Mouse (Mus musculus) G1E (cell line): Measurements from ENCODE around the gene Eps8. TPM values are rescaled to one million over a fixed set of nuclear protein-coding genes. Genes with fewer than 3 reads are reported as not detected.

ENCODE experiments used
- ATAC-seq: 2 replicates; pipeline ENCODE4 v1.8.0; 2016; ENCODE audit warnings: mild to moderate bottlenecking; ENCODE audit not compliant: insufficient number of reproducible peaks, poor library complexity, low FRiP score, severe bottlenecking; ENCODE audit errors: extremely low read depth
- DNase-seq: peaks from one replicate; pipeline ENCODE4 v3.0.0; 2012; ENCODE audit warnings: low spot score
- H3K27me3 ChIP-seq: 2 replicates; pipeline ENCODE4 v1.6.1; 2012; ENCODE audit warnings: mild to moderate bottlenecking, low read length, inconsistent platforms; ENCODE audit not compliant: insufficient read depth
- H3K36me3 ChIP-seq: replicated peaks from 2 replicates; pipeline ENCODE3; 2012; ENCODE audit warnings: mild to moderate bottlenecking, inconsistent platforms
- H3K4me1 ChIP-seq: 2 replicates; pipeline ENCODE4 v1.6.1; 2012; ENCODE audit warnings: low read depth, low read length, inconsistent platforms, mixed read lengths; ENCODE audit not compliant: insufficient read depth
- H3K4me3 ChIP-seq: 2 replicates; pipeline ENCODE4 v1.5.1; 2012; ENCODE audit warnings: low read depth, mild to moderate bottlenecking, inconsistent platforms, low read length, moderate library complexity, mixed read lengths
- H3K9me3 ChIP-seq: replicated peaks from 2 replicates; pipeline ENCODE4 v1.6.1; 2012; ENCODE audit warnings: inconsistent platforms
- CTCF ChIP-seq: IDR thresholded peaks from 2 replicates; pipeline ENCODE4 v1.5.1; 2012; ENCODE audit warnings: low read depth, low read length, inconsistent platforms, mixed read lengths
- GATA1 ChIP-seq: IDR thresholded peaks from 2 replicates; pipeline ENCODE4 v1.6.1; 2012; ENCODE audit warnings: borderline replicate concordance, low read length, inconsistent platforms, mixed read lengths
- GATA2 ChIP-seq: IDR thresholded peaks from 2 replicates; pipeline ENCODE4 v1.6.1; 2012; ENCODE audit warnings: low read depth, low read length, inconsistent platforms, borderline replicate concordance
- POLR2AphosphoS5 ChIP-seq: IDR thresholded peaks from 2 replicates; pipeline ENCODE4 v1.6.1; 2012; ENCODE audit warnings: low read depth, low read length, inconsistent platforms; ENCODE audit not compliant: insufficient replicate concordance
- TAL1 ChIP-seq: conservative IDR thresholded peaks from 2 replicates; pipeline ENCODE4 v1.6.1; 2012; ENCODE audit warnings: low read depth, low read length, inconsistent platforms, mixed read lengths
- polyA plus RNA-seq: library from polyadenylated mRNA; stranded (reverse); fragments of >175 nt; gene quantifications from 2 replicates; pipeline ENCODE4 v1.2.3, GENCODE M21; 2012
- total RNA-seq, 2 experiments: library from RNA; stranded (forward) in 1 of 2; stranded (reverse) in 1 of 2; fragments of 200-1000 nt in 1 of 2; fragments of >200 nt in 1 of 2; fragmentation: Nextera tagmentation in 1 of 2; gene quantifications; 2 replicates each; pipeline ENCODE4 v1.2.3; 2014 to 2017

Gene Eps8
- total and polyA plus RNA-seq, 3 experiments = 0.33 TPM; not detected in 2

DNA sequence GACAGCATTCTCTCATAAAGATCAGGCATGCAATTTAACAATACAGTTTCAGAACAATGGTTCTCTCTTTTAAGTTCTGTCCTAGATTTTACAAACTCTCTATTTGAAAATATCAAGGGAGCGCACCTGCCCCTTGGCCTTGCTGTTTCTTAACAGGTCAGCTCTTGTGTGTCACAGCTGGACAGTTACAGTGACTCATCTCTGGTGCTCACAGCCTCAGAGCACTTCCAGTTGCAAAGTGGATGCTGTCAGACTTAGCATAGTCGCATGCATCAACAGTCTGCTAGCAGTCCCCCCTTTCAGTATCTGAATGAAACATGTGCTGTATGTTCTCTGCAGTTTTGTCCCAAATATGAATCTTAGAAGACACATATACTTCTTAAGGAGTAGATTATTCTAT, 26.3 kb upstream of the Eps8 start:
- H3K27me3 ChIP-seq = no peaks in the 10 kb centered on the region
- DNase-seq (no peak), ATAC-seq (no peak)
- TF ChIP-seq CTCF (no peak), GATA2 (no peak), GATA1 (no peak), POLR2AphosphoS5 (no peak), TAL1 (no peak)
- no peaks in the 10 kb centered on the region for H3K36me3 ChIP-seq
- H3K9me3 ChIP-seq = peaks cover 33% of the 10 kb centered on the region
- no peaks in the 10 kb centered on the region for H3K4me1 ChIP-seq
- H3K4me3 ChIP-seq = no peak overlapping the region

GRCm38 (mm10) chr6:137676581-137676980, 21.9 kb upstream of the Eps8 start:
- H3K4me1 ChIP-seq = no peaks in the 10 kb centered on the region
- H3K36me3 ChIP-seq = no peaks in the 10 kb centered on the region
- no peak for ATAC-seq

DNA sequence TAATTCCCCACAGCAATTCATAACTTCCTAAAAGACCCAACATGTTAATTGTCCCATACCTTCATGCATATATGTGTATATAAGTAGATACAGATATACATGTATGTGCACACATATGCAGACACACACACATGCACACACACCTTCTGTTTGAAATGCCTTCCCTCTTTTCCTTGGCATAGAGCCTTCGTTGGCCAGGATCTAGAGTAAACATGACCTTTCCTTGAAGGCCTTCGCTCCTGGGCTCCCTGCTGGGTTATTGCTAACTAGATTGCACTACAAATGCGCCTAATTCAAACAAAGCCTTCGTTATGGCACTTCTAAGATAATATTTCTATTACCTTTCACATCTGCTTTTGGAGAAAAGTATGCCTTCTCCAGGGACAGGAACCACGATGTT, 20.9 kb upstream of the Eps8 start:
- Histone ChIP-seq H3K36me3 (no peaks in the 10 kb centered on the region), H3K9me3 (peaks cover 48% of the 10 kb centered on the region), H3K4me3 (no peak overlapping the region), H3K27me3 (no peaks in the 10 kb centered on the region), H3K4me1 (no peaks in the 10 kb centered on the region)
- DNase-seq (no peak), ATAC-seq (no peak)
- TF ChIP-seq CTCF (no peak), TAL1 (no peak), GATA2 (no peak), GATA1 (no peak), POLR2AphosphoS5 (no peak)

More at GRCm38 (mm10) chr6:137676581-137676980, 21.9 kb upstream of the Eps8 start:
- H3K9me3 ChIP-seq = peaks cover 46% of the 10 kb centered on the region
- H3K4me3 ChIP-seq = no peak overlapping the region
- TF ChIP-seq POLR2AphosphoS5 (no peak), CTCF (no peak), GATA2 (no peak), TAL1 (no peak), GATA1 (no peak)
- no peak for DNase-seq
- H3K27me3 ChIP-seq = no peaks in the 10 kb centered on the region

GRCm38 (mm10) chr6:137673301-137673700, 18.6 kb upstream of the Eps8 start:
- DNase-seq (no peak), ATAC-seq (no peak)
- no peaks in the 10 kb centered on the region for H3K36me3 ChIP-seq
- no peak overlapping the region for H3K4me3 ChIP-seq
- H3K27me3 ChIP-seq = no peaks in the 10 kb centered on the region
- no peaks in the 10 kb centered on the region for H3K4me1 ChIP-seq
- peaks cover 48% of the 10 kb centered on the region for H3K9me3 ChIP-seq
- no peak for TF ChIP-seq GATA1

GRCm38 (mm10) chr6:137671561-137671960, 16.9 kb upstream of the Eps8 start:
- H3K4me3 ChIP-seq = no peak overlapping the region
- ATAC-seq (no peak), DNase-seq (no peak)
- TF ChIP-seq POLR2AphosphoS5 (no peak), TAL1 (no peak), GATA2 (no peak), GATA1 (no peak), CTCF (no peak)
- H3K4me1 ChIP-seq = no peaks in the 10 kb centered on the region
- H3K27me3 ChIP-seq = no peaks in the 10 kb centered on the region
- H3K9me3 ChIP-seq = peaks cover 53% of the 10 kb centered on the region
- H3K36me3 ChIP-seq = no peaks in the 10 kb centered on the region

DNA sequence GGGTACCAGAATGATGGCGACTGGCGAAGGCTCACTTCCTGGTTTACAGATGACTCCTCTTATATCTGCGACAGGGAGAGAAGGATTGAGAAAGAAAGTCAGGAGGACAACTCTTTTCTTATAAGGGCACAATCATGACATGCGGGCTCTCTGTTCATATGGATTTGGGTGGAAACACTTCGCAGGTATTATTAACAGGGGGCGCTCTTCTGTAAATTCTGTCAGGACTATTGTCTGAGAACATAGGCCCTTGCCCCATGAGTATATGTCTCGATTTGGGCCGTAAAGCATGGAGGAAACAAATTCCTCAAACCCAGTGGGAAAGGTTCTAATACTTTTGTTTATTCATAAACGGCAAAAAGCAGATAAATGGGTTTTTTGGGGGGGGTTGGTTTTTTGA, 16.1 kb upstream of the Eps8 start:
- no peak for ATAC-seq
- Histone ChIP-seq H3K36me3 (no peaks in the 10 kb centered on the region), H3K4me3 (no peak overlapping the region)

DNA sequence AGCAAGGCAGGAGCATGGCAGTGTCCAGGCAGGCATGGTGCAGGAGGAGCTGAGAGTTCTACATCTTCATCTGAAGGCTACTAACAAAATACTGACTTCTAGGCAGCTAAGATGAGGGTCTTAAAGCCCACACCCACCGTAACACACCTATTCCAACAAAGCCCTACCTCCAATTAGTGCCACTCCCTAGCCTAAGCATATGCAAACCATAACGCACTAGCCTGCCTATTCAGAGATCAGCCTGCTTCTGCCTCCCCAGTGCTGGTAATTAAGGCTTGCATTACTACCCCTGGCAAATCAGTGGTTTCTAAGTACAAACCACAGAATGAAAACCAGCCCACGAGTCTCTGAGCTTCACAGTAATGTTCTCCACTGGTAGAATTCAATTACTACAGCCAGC, 15.2 kb upstream of the Eps8 start:
- DNase-seq (no peak), ATAC-seq (no peak)
- Histone ChIP-seq H3K9me3 (peaks cover 37% of the 10 kb centered on the region), H3K27me3 (no peaks in the 10 kb centered on the region), H3K36me3 (no peaks in the 10 kb centered on the region), H3K4me3 (no peak overlapping the region), H3K4me1 (no peaks in the 10 kb centered on the region)
- TF ChIP-seq GATA2 (no peak), GATA1 (no peak)

More for the DNA sequence above, 16.1 kb upstream of the Eps8 start:
- H3K4me1 ChIP-seq = no peaks in the 10 kb centered on the region
- DNase-seq = no peak
- H3K9me3 ChIP-seq = peaks cover 47% of the 10 kb centered on the region
- H3K27me3 ChIP-seq = no peaks in the 10 kb centered on the region
- TF ChIP-seq CTCF (no peak), POLR2AphosphoS5 (no peak), GATA2 (no peak), TAL1 (no peak), GATA1 (no peak)
